Mouse (Mus musculus): ENCODE measurements around the gene Tex13c1. TPM values are rescaled to one million over a fixed set of nuclear protein-coding genes. Genes with fewer than 3 reads are reported as not detected.

Tex13c1 gene
- 0.08 TPM in 1 of 2 replicates, not detected in the other for polyA plus RNA-seq (2012; ENCODE audit: low replicate concordance)

DNA sequence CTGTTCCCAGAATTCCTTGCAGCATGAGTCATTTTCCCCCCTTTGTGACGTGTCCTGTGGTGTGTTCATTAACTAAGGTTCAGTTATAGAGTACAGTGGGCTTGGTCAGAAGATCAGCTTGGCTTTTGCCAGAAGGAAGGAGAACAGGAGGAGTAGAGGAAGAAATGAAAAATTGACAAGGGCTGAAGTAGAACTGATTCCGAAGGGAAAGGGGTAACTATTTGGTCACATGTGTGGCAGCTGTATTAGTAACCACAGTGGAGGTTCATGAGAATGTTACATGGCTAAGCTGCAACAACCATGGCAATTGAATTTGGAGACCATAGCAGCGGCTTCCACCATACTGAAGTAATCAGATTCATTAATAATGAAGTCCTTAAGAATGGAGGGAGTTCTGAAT, at the start of gene Tex13c1:
Gene Tex13c1 (plus strand): TSS at position 301 of the 400 bp plus-strand sequence.

Other genes starting within 250 kb of the Tex13c1 start
- not detected in 2 replicates for gene Tenm1, start 162.0 kb upstream of the Tex13c1 start, polyA plus RNA-seq (2012; ENCODE audit: low replicate concordance)